Mouse (Mus musculus) neural tube, postnatal 0 days (tissue): ENCODE results near the gene Gm5773. TPM values are rescaled to one million over a fixed set of nuclear protein-coding genes. Genes with fewer than 3 reads are reported as not detected.

Experiments
- polyA plus RNA-seq: library from polyadenylated mRNA; unstranded; fragments of >200 nt; fragmentation: Nextera tagmentation; extraction: Ambion mirVana; gene quantifications from 2 replicates; pipeline ENCODE4 v1.2.1, GENCODE M21; 2015

The Gm5773 gene
- not detected in 2 replicates for polyA plus RNA-seq

DNA sequence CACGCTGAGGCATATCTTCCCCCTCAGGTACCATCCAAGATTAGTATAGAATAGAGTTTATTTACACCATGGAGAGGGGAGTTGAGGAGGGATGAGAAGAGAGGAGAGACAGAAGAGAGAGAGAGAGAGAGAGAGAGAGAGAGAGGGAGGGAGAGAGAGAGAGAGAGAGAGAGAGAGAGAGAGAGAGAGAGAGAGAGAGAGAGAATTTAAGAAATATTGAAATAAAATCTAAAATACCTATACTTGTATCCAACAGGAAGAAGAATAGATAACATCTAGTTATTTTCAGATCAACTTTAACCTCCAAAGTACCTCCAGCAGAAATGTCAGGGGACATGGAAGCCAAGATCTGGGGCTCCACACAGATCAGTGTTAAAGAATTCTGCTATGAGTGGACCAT, at the start of gene Gm5773:
Gene Gm5773 (plus strand): TSS at position 301 of the 400 bp plus-strand sequence.

DNA sequence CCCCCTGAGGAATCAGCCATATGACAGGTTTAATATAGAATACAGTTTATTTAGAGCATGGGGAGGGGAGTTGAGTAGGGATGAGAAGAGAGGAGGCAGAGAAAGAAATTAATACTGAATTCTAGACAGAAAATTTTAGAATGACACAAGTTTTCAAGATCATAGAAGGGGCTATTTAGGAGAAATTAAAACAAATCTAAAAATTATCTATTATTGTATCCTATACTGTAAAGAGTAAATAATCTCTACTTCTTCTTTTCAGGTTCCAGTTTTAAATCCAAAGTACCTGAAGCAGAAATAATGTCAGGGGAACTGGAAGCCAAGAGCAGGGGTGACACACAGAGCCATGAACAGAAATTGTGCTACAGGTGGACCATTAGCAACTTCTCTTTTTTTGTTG, 23.3 kb downstream of the Gm5773 start, which contains the start of gene Tdpoz4:
Gene Tdpoz4 (plus strand): TSS at position 301 of the 400 bp plus-strand sequence.

Other genes with a start within 250 kb of the Gm5773 start
- gene S100a10, start 217.9 kb upstream of the Gm5773 start, polyA plus RNA-seq, result 208 and 281 TPM in 2 replicates
- not detected in 2 replicates for gene Tdpoz2, start 120.3 kb upstream of the Gm5773 start, polyA plus RNA-seq
- gene Tdpoz1, start 96.7 kb upstream of the Gm5773 start, polyA plus RNA-seq, result not detected in 2 replicates
- not detected in 2 replicates for gene Gm37596, start 79.9 kb upstream of the Gm5773 start, polyA plus RNA-seq
- gene Tdpoz4, start 23.4 kb downstream of the Gm5773 start, polyA plus RNA-seq, result not detected in 2 replicates
- gene Tdpoz3, start 53.0 kb downstream of the Gm5773 start, polyA plus RNA-seq, result not detected in 2 replicates
- gene Gm9117, start 170.5 kb downstream of the Gm5773 start, polyA plus RNA-seq, result not detected in 2 replicates
- not detected in 2 replicates for gene Tdpoz5, start 188.3 kb downstream of the Gm5773 start, polyA plus RNA-seq